Mouse (Mus musculus) granulocyte monocyte progenitor cell, adult 5-6 weeks (primary cell): ENCODE data around the gene Map4k1. TPM values are rescaled to one million over a fixed set of nuclear protein-coding genes. Genes with fewer than 3 reads are reported as not detected.

Experiments
- ATAC-seq: replicated peaks from 2 replicates; pipeline ENCODE4 v1.8.0; 2016; ENCODE audit warnings: mild to moderate bottlenecking, moderate TSS enrichment, inconsistent platforms; ENCODE audit not compliant: poor library complexity, severe bottlenecking
- total RNA-seq, 2 experiments: library from RNA; stranded (forward) in 1 of 2; stranded (reverse) in 1 of 2; fragments of 200-712, 200-1000 nt in 1 of 2; fragments of >200 nt in 1 of 2; fragmentation: Nextera tagmentation in 1 of 2; gene quantifications; 2 replicates each; pipeline ENCODE4 v1.2.3; 2014 to 2017

Gene Map4k1
- total RNA-seq, 2 experiments from 2014 or later = 46.1 to 48.7 TPM

- peak; percentile 71 for ATAC-seq
Observed at GRCm38 (mm10) chr7:29050797-29051196, 68.9 kb downstream of the Map4k1 start.

GRCm38 (mm10) chr7:29052821-29053220 lies 71.0 kb downstream of the Map4k1 start:
- ATAC-seq = no peak

Other genes with a start within 250 kb of the Map4k1 start
- 125 and 177 TPM in 2 replicates for gene Mrps12, start 240.2 kb upstream of the Map4k1 start, total RNA-seq (2014; fragmentation: Nextera tagmentation)
- 33.2 and 41.8 TPM in 2 replicates for gene Mrps12, start 240.2 kb upstream of the Map4k1 start, total RNA-seq (2017)
- 19.6 and 21.6 TPM in 2 replicates for gene Sars2, start 240.1 kb upstream of the Map4k1 start, total RNA-seq (2014; fragmentation: Nextera tagmentation)
- gene Sars2, start 240.1 kb upstream of the Map4k1 start, total RNA-seq (2017) = 10.4 and 12.4 TPM in 2 replicates
- not detected in 2 replicates for gene Ccer2, start 225.9 kb upstream of the Map4k1 start, total RNA-seq (2014; fragmentation: Nextera tagmentation)
- not detected in 2 replicates for gene Ccer2, start 225.9 kb upstream of the Map4k1 start, total RNA-seq (2017)
- 49.5 and 50.5 TPM in 2 replicates for gene Sirt2, start 215.3 kb upstream of the Map4k1 start, total RNA-seq (2014; fragmentation: Nextera tagmentation)
- 13.9 and 28.8 TPM in 2 replicates for gene Sirt2, start 215.3 kb upstream of the Map4k1 start, total RNA-seq (2017)
- gene Nfkbib, start 214.5 kb upstream of the Map4k1 start, total RNA-seq (2014; fragmentation: Nextera tagmentation) = 22.0 and 36.0 TPM in 2 replicates
- gene Nfkbib, start 214.5 kb upstream of the Map4k1 start, total RNA-seq (2017) = 20.0 and 24.1 TPM in 2 replicates
- 67.9 and 72.3 TPM in 2 replicates for gene Rinl, start 193.1 kb upstream of the Map4k1 start, total RNA-seq (2014; fragmentation: Nextera tagmentation)
- gene Rinl, start 193.1 kb upstream of the Map4k1 start, total RNA-seq (2017) = 55.9 and 75.5 TPM in 2 replicates
- gene Hnrnpl, start 173.5 kb upstream of the Map4k1 start, total RNA-seq (2014; fragmentation: Nextera tagmentation) = 466 and 510 TPM in 2 replicates
- 276 and 296 TPM in 2 replicates for gene Hnrnpl, start 173.5 kb upstream of the Map4k1 start, total RNA-seq (2017)
- 125 and 134 TPM in 2 replicates for gene Ech1, start 156.8 kb upstream of the Map4k1 start, total RNA-seq (2014; fragmentation: Nextera tagmentation)
- 76.3 and 99.3 TPM in 2 replicates for gene Ech1, start 156.8 kb upstream of the Map4k1 start, total RNA-seq (2017)
- 20.5 and 20.8 TPM in 2 replicates for gene Lgals4, start 148.2 kb upstream of the Map4k1 start, total RNA-seq (2014; fragmentation: Nextera tagmentation)
- 3.9 and 6.6 TPM in 2 replicates for gene Lgals4, start 148.2 kb upstream of the Map4k1 start, total RNA-seq (2017)
- not detected in 2 replicates for gene Lgals7, start 118.2 kb upstream of the Map4k1 start, total RNA-seq (2014; fragmentation: Nextera tagmentation)
- not detected in 2 replicates for gene Lgals7, start 118.2 kb upstream of the Map4k1 start, total RNA-seq (2017)
- not detected in 2 replicates for gene Capn12, start 100.6 kb upstream of the Map4k1 start, total RNA-seq (2014; fragmentation: Nextera tagmentation)
- 0.13 TPM in 1 of 2 replicates, not detected in the other for gene Capn12, start 100.6 kb upstream of the Map4k1 start, total RNA-seq (2017)
- 85.8 and 94.3 TPM in 2 replicates for gene Actn4, start 19.7 kb upstream of the Map4k1 start, total RNA-seq (2014; fragmentation: Nextera tagmentation)
- gene Actn4, start 19.7 kb upstream of the Map4k1 start, total RNA-seq (2017) = 40.2 and 47.1 TPM in 2 replicates
- gene Eif3k, start 186 bp upstream of the Map4k1 start, total RNA-seq (2014; fragmentation: Nextera tagmentation) = 474 TPM in 2 replicates
- 400 and 462 TPM in 2 replicates for gene Eif3k, start 186 bp upstream of the Map4k1 start, total RNA-seq (2017)
- gene Ryr1, start 143.1 kb downstream of the Map4k1 start, total RNA-seq (2014; fragmentation: Nextera tagmentation) = 4.7 TPM in 1 of 2 replicates, not detected in the other
- 0.69 TPM in 1 of 2 replicates, not detected in the other for gene Ryr1, start 143.1 kb downstream of the Map4k1 start, total RNA-seq (2017)
- gene Rasgrp4, start 152.8 kb downstream of the Map4k1 start, total RNA-seq (2014; fragmentation: Nextera tagmentation) = 0.51 and 6.3 TPM in 2 replicates
- 0.43 and 1.2 TPM in 2 replicates for gene Rasgrp4, start 152.8 kb downstream of the Map4k1 start, total RNA-seq (2017)
- gene Fam98c, start 174.2 kb downstream of the Map4k1 start, total RNA-seq (2014; fragmentation: Nextera tagmentation) = 18.3 and 18.8 TPM in 2 replicates
- 21.2 and 25.3 TPM in 2 replicates for gene Fam98c, start 174.2 kb downstream of the Map4k1 start, total RNA-seq (2017)
- 0.24 and 0.32 TPM in 2 replicates for gene Ggn, start 188.2 kb downstream of the Map4k1 start, total RNA-seq (2014; fragmentation: Nextera tagmentation)
- 0.26 and 3.0 TPM in 2 replicates for gene Ggn, start 188.2 kb downstream of the Map4k1 start, total RNA-seq (2017)
- gene Spred3, start 188.4 kb downstream of the Map4k1 start, total RNA-seq (2014; fragmentation: Nextera tagmentation) = 2.6 and 2.8 TPM in 2 replicates
- 0.26 and 0.95 TPM in 2 replicates for gene Spred3, start 188.4 kb downstream of the Map4k1 start, total RNA-seq (2017)
- gene Psmd8, start 198.7 kb downstream of the Map4k1 start, total RNA-seq (2014; fragmentation: Nextera tagmentation) = 119 and 172 TPM in 2 replicates
- 165 and 166 TPM in 2 replicates for gene Psmd8, start 198.7 kb downstream of the Map4k1 start, total RNA-seq (2017)
- gene Catsperg1, start 232.0 kb downstream of the Map4k1 start, total RNA-seq (2014; fragmentation: Nextera tagmentation) = 0.49 TPM in 1 of 2 replicates, not detected in the other
- 0.26 TPM in 1 of 2 replicates, not detected in the other for gene Catsperg1, start 232.0 kb downstream of the Map4k1 start, total RNA-seq (2017)